Mouse (Mus musculus) heart, postnatal 14 days (tissue): ENCODE measurements around the gene Snd1. TPM values are rescaled to one million over a fixed set of nuclear protein-coding genes. Genes with fewer than 3 reads are reported as not detected.

Source experiments
- DNase-seq, 2 experiments: peaks; one replicate each; pipeline ENCODE4 v3.0.0; 2021 to 2022
- intact Hi-C: fragments of 180-260 bp; cut with DNase I; formaldehyde crosslinking; loops from one replicate; pipeline ENCODE4 v1.15.1; 2025
- total RNA-seq, 2 experiments: library from RNA; stranded (reverse); gene quantifications; 2 replicates each; pipeline ENCODE4 v1.2.3; 2021

Snd1 gene
- total RNA-seq, 2 experiments from 2014 or later, result 78.9 to 82.1 TPM

GRCm38 (mm10) chr6:28733884-28734647 is 259.1 kb downstream of the Snd1 start:
- intact Hi-C loops, result no loop called here
- no peak for DNase-seq

GRCm38 (mm10) chr6:28735116-28735515 is 260.2 kb downstream of the Snd1 start:
- no peak for DNase-seq
- intact Hi-C loops, result no loop called here

- no peak for DNase-seq
- intact Hi-C loops, result no loop called here
Observed at GRCm38 (mm10) chr6:28736665-28737064, 261.7 kb downstream of the Snd1 start.

GRCm38 (mm10) chr6:28737601-28738000 is 262.7 kb downstream of the Snd1 start:
- intact Hi-C loops, result no loop called here
- DNase-seq, result no peak

GRCm38 (mm10) chr6:28743586-28743985 is 268.6 kb downstream of the Snd1 start:
- intact Hi-C loops, result no loop called here
- no peak for DNase-seq

GRCm38 (mm10) chr6:28745864-28746263 is 270.9 kb downstream of the Snd1 start:
- intact Hi-C loops, result no loop called here
- DNase-seq, result no peak

- DNase-seq, result no peak
- intact Hi-C loops, result no loop called here
Observed at GRCm38 (mm10) chr6:28747025-28747424, 272.1 kb downstream of the Snd1 start.

GRCm38 (mm10) chr6:28747931-28748670 is 273.2 kb downstream of the Snd1 start:
- intact Hi-C loops, result no loop called here

GRCm38 (mm10) chr6:28749224-28749623 is 274.3 kb downstream of the Snd1 start:
- intact Hi-C loops, result no loop called here
- DNase-seq, result no peak

More at GRCm38 (mm10) chr6:28747931-28748670, 273.2 kb downstream of the Snd1 start:
- no peak for DNase-seq

- no peak for DNase-seq
- intact Hi-C loops, result no loop called here
Observed at GRCm38 (mm10) chr6:28751186-28751585, 276.2 kb downstream of the Snd1 start.

GRCm38 (mm10) chr6:28753217-28753616 is 278.3 kb downstream of the Snd1 start:
- no peak for DNase-seq
- intact Hi-C loops, result no loop called here

GRCm38 (mm10) chr6:28753681-28754080 is 278.7 kb downstream of the Snd1 start:
- intact Hi-C loops, result no loop called here
- no peak for DNase-seq

GRCm38 (mm10) chr6:28754127-28754898 is 279.4 kb downstream of the Snd1 start:
- no peak for DNase-seq
- intact Hi-C loops, result no loop called here

GRCm38 (mm10) chr6:28756306-28757018 is 281.5 kb downstream of the Snd1 start:
- peak in 1 of 2 experiments; percentile 29 for DNase-seq
- intact Hi-C loops, result no loop called here

GRCm38 (mm10) chr6:28758293-28758692 is 283.4 kb downstream of the Snd1 start:
- no peak for DNase-seq
- intact Hi-C loops, result no loop called here

GRCm38 (mm10) chr6:28761728-28762127 is 286.8 kb downstream of the Snd1 start:
- intact Hi-C loops, result no loop called here
- DNase-seq, result no peak

GRCm38 (mm10) chr6:28762132-28762775 is 287.3 kb downstream of the Snd1 start:
- no peak for DNase-seq
- intact Hi-C loops, result no loop called here

- DNase-seq, result no peak
- intact Hi-C loops, result no loop called here
Observed at GRCm38 (mm10) chr6:28766622-28767021, 291.7 kb downstream of the Snd1 start.

GRCm38 (mm10) chr6:28767891-28768481 is 293.0 kb downstream of the Snd1 start:
- no peak for DNase-seq
- intact Hi-C loops, result no loop called here

- intact Hi-C loops, result no loop called here
Observed at GRCm38 (mm10) chr6:28771331-28771730, 296.4 kb downstream of the Snd1 start.

More at GRCm38 (mm10) chr6:28771331-28771730, 296.4 kb downstream of the Snd1 start:
- no peak for DNase-seq
